Mouse (Mus musculus): ENCODE results near the gene Gm8300. TPM values are rescaled to one million over a fixed set of nuclear protein-coding genes. Genes with fewer than 3 reads are reported as not detected.

Gene Gm8300
- not detected for polyA plus RNA-seq (2014; fragmentation: Illumina TruSeq; extraction: RNeasy Lipid Tissue Mini Kit (QIAGEN cat#74804); ENCODE audit: low read depth, low replicate concordance)

GRCm38 (mm10) chr12:87514016-87514415 lies at the start of gene Gm8300:
Gm8300 (plus strand) TSS chr12:87514316.

GRCm38 (mm10) chr12:87471964-87472786 lies 41.9 kb upstream of the Gm8300 start, which contains the start of gene Snw1:
Snw1 (minus strand) TSS chr12:87472274.

GRCm38 (mm10) chr12:87494421-87494820 lies 19.7 kb upstream of the Gm8300 start, which contains the start of gene Gm5788:
Gm5788 (plus strand) TSS chr12:87494721.

Other genes starting within 250 kb of the Gm8300 start
- gene Vipas39, start 248.1 kb upstream of the Gm8300 start, polyA plus RNA-seq (2014; fragmentation: Illumina TruSeq; extraction: RNeasy Lipid Tissue Mini Kit (QIAGEN cat#74804); ENCODE audit: low read depth, low replicate concordance) = 7.5 TPM
- gene Ahsa1, start 247.8 kb upstream of the Gm8300 start, polyA plus RNA-seq (2014; fragmentation: Illumina TruSeq; extraction: RNeasy Lipid Tissue Mini Kit (QIAGEN cat#74804); ENCODE audit: low read depth, low replicate concordance) = 113 TPM
- gene Ism2, start 214.6 kb upstream of the Gm8300 start, polyA plus RNA-seq (2014; fragmentation: Illumina TruSeq; extraction: RNeasy Lipid Tissue Mini Kit (QIAGEN cat#74804); ENCODE audit: low read depth, low replicate concordance) = not detected
- gene Sptlc2, start 126.0 kb upstream of the Gm8300 start, polyA plus RNA-seq (2014; fragmentation: Illumina TruSeq; extraction: RNeasy Lipid Tissue Mini Kit (QIAGEN cat#74804); ENCODE audit: low read depth, low replicate concordance) = 31.9 TPM
- 74.0 TPM for gene Slirp, start 70.4 kb upstream of the Gm8300 start, polyA plus RNA-seq (2014; fragmentation: Illumina TruSeq; extraction: RNeasy Lipid Tissue Mini Kit (QIAGEN cat#74804); ENCODE audit: low read depth, low replicate concordance)
- 6.9 TPM for gene Alkbh1, start 70.3 kb upstream of the Gm8300 start, polyA plus RNA-seq (2014; fragmentation: Illumina TruSeq; extraction: RNeasy Lipid Tissue Mini Kit (QIAGEN cat#74804); ENCODE audit: low read depth, low replicate concordance)
- gene Snw1, start 42.0 kb upstream of the Gm8300 start, polyA plus RNA-seq (2014; fragmentation: Illumina TruSeq; extraction: RNeasy Lipid Tissue Mini Kit (QIAGEN cat#74804); ENCODE audit: low read depth, low replicate concordance) = 35.2 TPM
- gene Gm5788, start 19.6 kb upstream of the Gm8300 start, polyA plus RNA-seq (2014; fragmentation: Illumina TruSeq; extraction: RNeasy Lipid Tissue Mini Kit (QIAGEN cat#74804); ENCODE audit: low read depth, low replicate concordance) = not detected
- gene Oog1, start 88.4 kb downstream of the Gm8300 start, polyA plus RNA-seq (2014; fragmentation: Illumina TruSeq; extraction: RNeasy Lipid Tissue Mini Kit (QIAGEN cat#74804); ENCODE audit: low read depth, low replicate concordance) = not detected
- not detected for gene Gm4027, start 104.6 kb downstream of the Gm8300 start, polyA plus RNA-seq (2014; fragmentation: Illumina TruSeq; extraction: RNeasy Lipid Tissue Mini Kit (QIAGEN cat#74804); ENCODE audit: low read depth, low replicate concordance)
- gene Gm16381, start 130.3 kb downstream of the Gm8300 start, polyA plus RNA-seq (2014; fragmentation: Illumina TruSeq; extraction: RNeasy Lipid Tissue Mini Kit (QIAGEN cat#74804); ENCODE audit: low read depth, low replicate concordance) = not detected

Measured in liver, adult 10 weeks (tissue).